Mouse (Mus musculus): Measurements from ENCODE around the gene Dnajc12. TPM values are rescaled to one million over a fixed set of nuclear protein-coding genes. Genes with fewer than 3 reads are reported as not detected.

Gene Dnajc12
- polyA plus RNA-seq, 1 experiment from 2014 or later = 6.4 TPM

DNA sequence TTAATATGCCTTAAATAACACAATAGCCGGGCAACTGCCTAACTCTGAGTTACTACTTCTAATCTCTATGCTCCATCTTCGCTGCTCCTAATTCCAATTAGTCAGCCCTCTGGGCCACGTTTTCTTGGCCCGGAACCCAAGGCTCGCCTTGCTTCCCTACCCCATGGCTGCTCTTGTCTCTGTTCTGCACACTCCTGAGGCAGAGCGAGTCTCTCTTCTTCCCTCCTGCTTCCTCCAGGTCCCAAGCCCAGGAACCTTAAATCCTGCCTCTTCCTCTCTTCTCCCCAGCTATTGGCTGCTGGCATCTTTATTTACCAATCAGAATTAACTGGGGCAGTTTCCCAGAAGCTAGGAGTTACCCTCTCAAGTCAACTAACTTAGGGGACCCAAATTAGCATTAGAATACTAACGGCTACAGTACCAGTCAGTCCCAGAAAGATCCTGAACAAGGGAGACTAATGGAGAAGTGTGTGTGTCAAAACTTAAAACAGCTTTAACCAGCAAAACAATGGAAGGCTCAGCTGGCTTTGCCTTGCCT, 16.3 kb upstream of the Dnajc12 start:
- no peak for TF ChIP-seq CTCF (IDR thresholded peaks at IDR 0.05; ENCODE audit: low read depth)
- no peaks in the 10 kb centered on the region for H3K9me3 ChIP-seq (ENCODE audit: control insufficient read depth)
- no peaks in the 10 kb centered on the region for H3K27me3 ChIP-seq (replicated peaks; ENCODE audit: control insufficient read depth, insufficient read depth, low read length)
- no peak for ATAC-seq
- no peak overlapping the region for H3K4me2 ChIP-seq (replicated peaks; ENCODE audit: low read depth)
- H3K4me3 ChIP-seq (ENCODE audit: low read depth, low read length) = no peak overlapping the region
- no peaks in the 10 kb centered on the region for H3K36me3 ChIP-seq (ENCODE audit: control insufficient read depth, insufficient read depth)
- no peak overlapping the region for H3K27ac ChIP-seq (ENCODE audit: low read depth, low read length)
- no peaks in the 10 kb centered on the region for H3K4me1 ChIP-seq (replicated peaks; ENCODE audit: control insufficient read depth, insufficient read depth, low read length)
- H3K9ac ChIP-seq (ENCODE audit: low read depth, low read length) = no peak overlapping the region
- WGBS = 61% methylated on average over 7 of the region's 7 CpGs

DNA sequence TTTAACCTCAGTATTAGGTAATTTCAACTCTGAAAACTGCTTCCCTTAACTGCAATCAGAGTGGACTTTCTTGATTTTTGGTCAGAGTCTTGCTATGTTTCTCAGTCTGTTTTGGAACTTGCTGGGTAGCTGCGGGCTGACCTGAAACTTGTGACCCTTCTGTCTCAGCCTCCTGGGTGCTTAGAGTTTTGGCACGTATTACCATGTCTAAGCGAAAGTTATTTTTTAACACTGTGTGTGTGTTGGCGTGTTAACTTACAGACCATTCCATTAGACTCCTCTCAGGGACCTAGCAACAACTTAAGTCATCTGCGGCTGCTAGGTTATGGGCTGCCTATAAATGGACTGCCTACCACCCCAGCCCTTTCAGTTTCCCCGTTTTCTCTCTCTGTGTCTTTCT, 14.9 kb upstream of the Dnajc12 start:
- Histone ChIP-seq H3K4me2 (replicated peaks; ENCODE audit: low read depth) (no peak overlapping the region), H3K4me1 (replicated peaks; ENCODE audit: control insufficient read depth, insufficient read depth, low read length) (no peaks in the 10 kb centered on the region), H3K27me3 (replicated peaks; ENCODE audit: control insufficient read depth, insufficient read depth, low read length) (no peaks in the 10 kb centered on the region), H3K9me3 (ENCODE audit: control insufficient read depth) (no peaks in the 10 kb centered on the region), H3K27ac (ENCODE audit: low read depth, low read length) (no peak overlapping the region), H3K36me3 (ENCODE audit: control insufficient read depth, insufficient read depth) (no peaks in the 10 kb centered on the region), H3K9ac (ENCODE audit: low read depth, low read length) (no peak overlapping the region), H3K4me3 (ENCODE audit: low read depth, low read length) (no peak overlapping the region)
- 79% methylated on average over 6 of the region's 6 CpGs for WGBS
- ATAC-seq = no peak
- TF ChIP-seq CTCF (IDR thresholded peaks at IDR 0.05; ENCODE audit: low read depth) = no peak

- TF ChIP-seq CTCF (IDR thresholded peaks at IDR 0.05; ENCODE audit: low read depth) = no peak
- H3K36me3 ChIP-seq (ENCODE audit: control insufficient read depth, insufficient read depth) = no peaks in the 10 kb centered on the region
- H3K27me3 ChIP-seq (replicated peaks; ENCODE audit: control insufficient read depth, insufficient read depth, low read length) = no peaks in the 10 kb centered on the region
- ATAC-seq = no peak
- no peak overlapping the region for H3K4me3 ChIP-seq (ENCODE audit: low read depth, low read length)
- 72% methylated on average over 3 of the region's 3 CpGs for WGBS
- no peak overlapping the region for H3K27ac ChIP-seq (ENCODE audit: low read depth, low read length)
- no peak overlapping the region for H3K9ac ChIP-seq (ENCODE audit: low read depth, low read length)
- H3K4me1 ChIP-seq (replicated peaks; ENCODE audit: control insufficient read depth, insufficient read depth, low read length) = no peaks in the 10 kb centered on the region
- no peak overlapping the region for H3K4me2 ChIP-seq (replicated peaks; ENCODE audit: low read depth)
- no peaks in the 10 kb centered on the region for H3K9me3 ChIP-seq (ENCODE audit: control insufficient read depth)
Observed at GRCm38 (mm10) chr10:63368041-63368440, 14.2 kb upstream of the Dnajc12 start.

- no peak overlapping the region for H3K4me2 ChIP-seq (replicated peaks; ENCODE audit: low read depth)
- 85% methylated on average over 5 of the region's 5 CpGs for WGBS
- no peaks in the 10 kb centered on the region for H3K4me1 ChIP-seq (replicated peaks; ENCODE audit: control insufficient read depth, insufficient read depth, low read length)
- no peaks in the 10 kb centered on the region for H3K9me3 ChIP-seq (ENCODE audit: control insufficient read depth)
- no peak for TF ChIP-seq CTCF (IDR thresholded peaks at IDR 0.05; ENCODE audit: low read depth)
- H3K9ac ChIP-seq (ENCODE audit: low read depth, low read length) = no peak overlapping the region
- no peak for ATAC-seq
- no peaks in the 10 kb centered on the region for H3K36me3 ChIP-seq (ENCODE audit: control insufficient read depth, insufficient read depth)
- H3K27me3 ChIP-seq (replicated peaks; ENCODE audit: control insufficient read depth, insufficient read depth, low read length) = no peaks in the 10 kb centered on the region
- H3K27ac ChIP-seq (ENCODE audit: low read depth, low read length) = no peak overlapping the region
- H3K4me3 ChIP-seq (ENCODE audit: low read depth, low read length) = no peak overlapping the region
Observed at GRCm38 (mm10) chr10:63376303-63376702, 5.9 kb upstream of the Dnajc12 start.

GRCm38 (mm10) chr10:63377468-63377867, 4.8 kb upstream of the Dnajc12 start:
- Histone ChIP-seq H3K27me3 (replicated peaks; ENCODE audit: control insufficient read depth, insufficient read depth, low read length) (no peaks in the 10 kb centered on the region), H3K27ac (ENCODE audit: low read depth, low read length) (no peak overlapping the region), H3K4me3 (ENCODE audit: low read depth, low read length) (no peak overlapping the region), H3K9ac (ENCODE audit: low read depth, low read length) (no peak overlapping the region), H3K4me1 (replicated peaks; ENCODE audit: control insufficient read depth, insufficient read depth, low read length) (no peaks in the 10 kb centered on the region), H3K9me3 (ENCODE audit: control insufficient read depth) (no peaks in the 10 kb centered on the region), H3K36me3 (ENCODE audit: control insufficient read depth, insufficient read depth) (no peaks in the 10 kb centered on the region), H3K4me2 (replicated peaks; ENCODE audit: low read depth) (no peak overlapping the region)
- ATAC-seq = peak; percentile 50; the same call in 1 of the 2 replicates
- 19% methylated on average over 9 of the region's 9 CpGs for WGBS
- TF ChIP-seq CTCF (IDR thresholded peaks at IDR 0.05; ENCODE audit: low read depth) = peak; percentile 88

- Histone ChIP-seq H3K4me3 (ENCODE audit: low read depth, low read length) (no peak overlapping the region), H3K4me1 (replicated peaks; ENCODE audit: control insufficient read depth, insufficient read depth, low read length) (no peaks in the 10 kb centered on the region), H3K36me3 (ENCODE audit: control insufficient read depth, insufficient read depth) (no peaks in the 10 kb centered on the region), H3K9ac (ENCODE audit: low read depth, low read length) (no peak overlapping the region), H3K27ac (ENCODE audit: low read depth, low read length) (no peak overlapping the region), H3K9me3 (ENCODE audit: control insufficient read depth) (no peaks in the 10 kb centered on the region), H3K27me3 (replicated peaks; ENCODE audit: control insufficient read depth, insufficient read depth, low read length) (no peaks in the 10 kb centered on the region), H3K4me2 (replicated peaks; ENCODE audit: low read depth) (no peak overlapping the region)
- whole genome bisulfite sequencing = 62% methylated on average over 6 of the region's 6 CpGs
- ATAC-seq = no peak
- no peak for TF ChIP-seq CTCF (IDR thresholded peaks at IDR 0.05; ENCODE audit: low read depth)
Observed at GRCm38 (mm10) chr10:63378948-63379680, 3.1 kb upstream of the Dnajc12 start.
